Mouse (Mus musculus) lung, embryonic 16.5 days (tissue): ENCODE measurements at regions not wholly inside any gene's neighbourhood (a gene's known extent, or its start where the extent isn't known, plus 50 kb on each side); places are given as distances from the start of the nearest gene placed in this dataset.

Source experiments
- ATAC-seq: fragments of 200-750 bp; cut with Nextera tagmentation; 2 replicates; pipeline ENCODE4 v1.8.0; 2017; ENCODE audit warnings: low read depth, mild to moderate bottlenecking, moderate library complexity
- H3K27ac ChIP-seq: fragments of 300-500 bp; sonication (generic); 2 replicates; pipeline ENCODE4 v1.5.1; 2014; ENCODE audit warnings: mild to moderate bottlenecking, control low read depth, low read length
- H3K27me3 ChIP-seq: fragments of 300-500 bp; sonication (generic); 2 replicates; pipeline ENCODE4 v1.6.1; 2014; ENCODE audit warnings: low read depth, low read length, mixed read lengths; ENCODE audit not compliant: control insufficient read depth, insufficient read depth
- H3K36me3 ChIP-seq: fragments of 300-500 bp; sonication (generic); 2 replicates; pipeline ENCODE4 v1.6.1; 2014; ENCODE audit warnings: low read length; ENCODE audit not compliant: control insufficient read depth, insufficient read depth
- H3K4me1 ChIP-seq: fragments of 300-500 bp; sonication (generic); replicated peaks from 2 replicates; pipeline ENCODE4 v1.6.1; 2014; ENCODE audit warnings: low read length, mixed read lengths; ENCODE audit not compliant: control insufficient read depth, insufficient read depth
- H3K4me2 ChIP-seq: fragments of 300-500 bp; sonication (generic); 2 replicates; pipeline ENCODE4 v1.6.1; 2014; ENCODE audit warnings: low read depth, low read length, control low read depth
- H3K4me3 ChIP-seq: fragments of 300-500 bp; sonication (generic); 2 replicates; pipeline ENCODE4 v1.5.1; 2014; ENCODE audit warnings: mild to moderate bottlenecking, low read length, control low read depth
- H3K9ac ChIP-seq: fragments of 300-500 bp; sonication (generic); 2 replicates; pipeline ENCODE4 v1.6.1; 2014; ENCODE audit warnings: low read length, control low read depth
- H3K9me3 ChIP-seq: fragments of 300-500 bp; sonication (generic); 2 replicates; pipeline ENCODE4 v1.6.1; 2016; ENCODE audit warnings: low read length; ENCODE audit not compliant: control insufficient read depth
- WGBS: fragments of 180-500 bp; shearing (Covaris S2); extraction: QIAGEN DNeasy Blood & Tissue Kit; methylation state at CpG from one replicate; pipeline ENCODE4 v1.1.7; 2014; 5-methylcytosine and 5-hydroxymethylcytosine counted together

DNA sequence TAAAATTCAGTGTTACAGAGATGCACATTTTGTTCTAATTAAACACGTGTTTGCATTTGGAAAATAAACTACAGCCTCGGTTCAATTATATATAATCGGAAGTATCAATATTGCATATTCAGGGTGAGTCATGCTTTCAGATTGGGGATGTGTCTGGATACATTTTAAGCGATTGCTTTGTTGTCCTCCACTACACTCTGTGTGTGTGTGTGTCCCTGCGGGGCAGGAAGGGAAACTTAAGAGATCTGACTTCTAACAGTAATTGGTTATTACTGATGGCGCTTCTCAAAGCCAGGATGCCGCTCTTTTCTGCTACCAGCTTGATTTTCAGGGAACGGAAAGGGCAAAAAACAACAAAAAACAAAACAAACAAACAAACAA lies 409.3 kb downstream of the Rnd3 start:
- Histone ChIP-seq H3K4me2 (no peak overlapping the region), H3K9ac (no peak overlapping the region), H3K36me3 (no peaks in the 10 kb centered on the region), H3K27me3 (no peaks in the 10 kb centered on the region), H3K27ac (no peak overlapping the region), H3K9me3 (no peaks in the 10 kb centered on the region), H3K4me1 (no peaks in the 10 kb centered on the region), H3K4me3 (no peak overlapping the region)
- no peak for ATAC-seq
- WGBS: 87% methylated on average over 8 of the region's 8 CpGs

DNA sequence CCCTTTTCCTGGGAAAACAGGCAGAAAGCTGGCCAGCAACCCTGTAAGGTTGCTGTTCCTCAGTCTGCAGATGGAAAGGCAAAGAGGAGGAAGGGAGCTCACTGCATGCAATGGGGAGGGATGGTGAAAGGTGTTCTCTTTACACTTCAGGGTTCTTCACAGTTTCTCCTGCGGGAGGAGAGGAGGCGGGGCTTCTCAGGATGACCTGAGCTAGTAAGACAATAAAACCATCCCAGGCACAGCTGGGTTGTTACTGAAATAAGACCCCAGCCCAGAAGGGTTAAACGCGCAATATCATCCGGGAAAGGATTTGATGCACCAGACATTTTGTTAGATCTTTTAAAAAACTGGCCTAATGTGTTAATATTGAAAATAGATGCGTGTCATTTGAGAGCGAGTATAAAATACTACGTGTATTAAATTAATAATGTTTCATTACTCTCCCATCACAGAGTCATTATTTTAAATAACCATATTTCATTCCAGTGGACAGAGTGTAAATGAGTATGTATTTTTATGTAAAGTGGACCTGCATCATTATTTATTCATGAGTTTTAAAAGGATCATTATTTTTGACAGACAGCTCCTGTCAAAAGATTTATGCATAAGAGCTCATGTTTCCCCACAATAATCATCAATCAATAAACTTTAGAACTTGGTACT lies 409.8 kb downstream of the Rnd3 start:
- WGBS: 71% methylated on average over 8 of the region's 8 CpGs
- Histone ChIP-seq H3K4me1 (no peaks in the 10 kb centered on the region), H3K4me3 (no peak overlapping the region), H3K36me3 (no peaks in the 10 kb centered on the region), H3K27me3 (no peaks in the 10 kb centered on the region), H3K9ac (no peak overlapping the region), H3K27ac (no peak overlapping the region), H3K4me2 (no peak overlapping the region), H3K9me3 (no peaks in the 10 kb centered on the region)
- ATAC-seq: no peak

DNA sequence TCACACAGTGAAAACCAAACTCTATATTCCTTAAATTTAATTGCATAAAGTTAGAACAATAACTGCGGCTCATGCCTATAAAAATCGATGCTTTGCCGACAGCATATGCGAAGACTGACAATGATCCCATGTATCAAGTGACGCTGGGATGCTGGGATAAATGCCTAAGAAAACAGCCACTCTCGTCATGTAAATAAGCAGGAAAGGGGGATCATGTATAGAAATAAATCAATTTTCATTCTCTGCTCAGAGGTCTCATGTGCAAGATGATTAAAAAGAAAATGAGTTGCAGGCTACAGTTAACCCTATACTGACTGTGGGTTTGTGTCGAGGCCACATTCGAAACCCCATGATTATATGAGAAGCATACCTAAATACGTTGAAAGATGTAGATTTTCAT lies 411.2 kb downstream of the Rnd3 start:
- no peak overlapping the region for H3K4me2 ChIP-seq
- no peaks in the 10 kb centered on the region for H3K27me3 ChIP-seq
- no peak for ATAC-seq
- H3K9me3 ChIP-seq: no peaks in the 10 kb centered on the region
- no peaks in the 10 kb centered on the region for H3K4me1 ChIP-seq
- no peak overlapping the region for H3K27ac ChIP-seq
- 72% methylated on average over 9 of the region's 9 CpGs for WGBS
- no peak overlapping the region for H3K9ac ChIP-seq
- no peaks in the 10 kb centered on the region for H3K36me3 ChIP-seq
- H3K4me3 ChIP-seq: no peak overlapping the region

DNA sequence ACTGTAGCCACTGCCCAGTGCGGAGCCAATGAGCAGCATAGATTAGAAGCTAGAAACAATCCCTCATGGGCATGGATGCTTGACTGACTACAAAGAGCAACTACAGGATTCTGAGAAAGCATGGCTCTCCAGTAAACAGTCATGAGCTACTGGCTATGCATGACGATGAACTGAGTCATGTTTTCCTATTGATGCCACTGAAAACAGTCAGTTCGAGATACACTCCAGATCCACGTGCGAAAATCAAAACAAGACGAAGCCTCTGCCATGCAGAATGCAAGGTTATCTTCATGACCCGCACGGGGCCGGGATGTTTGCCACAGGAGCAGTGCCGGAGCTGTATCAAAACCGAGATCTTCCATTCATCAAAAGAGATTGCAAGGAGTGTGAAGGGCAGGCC lies 413.9 kb downstream of the Rnd3 start:
- WGBS: 51% methylated on average over 11 of the region's 11 CpGs
- no peak overlapping the region for H3K27ac ChIP-seq
- H3K9ac ChIP-seq: no peak overlapping the region
- no peaks in the 10 kb centered on the region for H3K4me1 ChIP-seq
- H3K9me3 ChIP-seq: no peaks in the 10 kb centered on the region
- H3K27me3 ChIP-seq: no peaks in the 10 kb centered on the region
- H3K36me3 ChIP-seq: no peaks in the 10 kb centered on the region
- no peak overlapping the region for H3K4me2 ChIP-seq
- ATAC-seq: no peak
- H3K4me3 ChIP-seq: no peak overlapping the region

DNA sequence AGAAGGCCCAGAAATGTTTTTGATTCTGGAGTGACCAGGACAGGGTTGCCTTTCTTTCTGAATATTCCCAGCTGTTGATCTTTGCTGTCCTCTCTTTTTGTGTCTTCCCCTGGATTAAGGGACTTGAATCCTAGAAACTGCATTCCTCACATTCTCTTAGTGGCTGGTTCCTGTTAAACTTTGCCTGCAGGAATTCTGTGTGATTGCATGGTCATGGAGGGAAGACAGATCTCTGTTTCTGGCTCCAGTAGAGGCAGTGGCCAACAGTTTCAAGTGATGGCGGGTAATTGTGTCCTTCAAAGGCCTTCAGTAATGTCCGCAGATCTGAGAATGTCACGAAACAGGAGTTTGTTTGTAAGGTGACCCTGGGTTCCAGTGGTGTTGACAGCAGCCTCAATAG lies 410.1 kb upstream of the Mmadhc start:
- no peaks in the 10 kb centered on the region for H3K36me3 ChIP-seq
- no peaks in the 10 kb centered on the region for H3K27me3 ChIP-seq
- peaks cover 13% of the 10 kb centered on the region for H3K4me1 ChIP-seq
- H3K9me3 ChIP-seq: no peaks in the 10 kb centered on the region
- peak overlapping the region; percentile 4; the same call in 1 of the 2 replicates for H3K27ac ChIP-seq
- peak; percentile 34 for ATAC-seq
- H3K4me2 ChIP-seq: no peak overlapping the region
- no peak overlapping the region for H3K4me3 ChIP-seq
- no peak overlapping the region for H3K9ac ChIP-seq
- WGBS: 31% methylated on average over 3 of the region's 3 CpGs

DNA sequence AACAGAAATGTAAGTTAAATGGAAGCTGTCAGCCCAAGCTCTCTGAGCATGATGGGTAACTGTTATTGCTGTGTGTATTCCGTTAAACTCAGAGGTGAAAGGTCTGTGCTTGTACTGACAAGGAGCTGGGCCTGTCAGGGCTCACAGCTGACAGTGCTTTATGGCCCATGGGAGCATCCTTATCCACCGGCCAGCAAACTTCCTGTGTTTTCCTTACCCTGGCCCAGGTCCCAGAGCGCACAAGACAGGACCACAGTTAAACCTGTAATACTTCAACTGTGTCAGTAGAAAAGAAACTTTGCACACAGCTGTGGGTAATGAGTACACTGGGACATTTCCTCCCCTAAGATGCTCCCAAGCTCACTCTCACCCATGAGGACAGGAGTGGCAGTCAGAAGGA lies 407.7 kb upstream of the Mmadhc start:
- no peaks in the 10 kb centered on the region for H3K27me3 ChIP-seq
- H3K9me3 ChIP-seq: no peaks in the 10 kb centered on the region
- peak; percentile 66 for ATAC-seq
- peaks cover 24% of the 10 kb centered on the region for H3K4me1 ChIP-seq
- H3K36me3 ChIP-seq: no peaks in the 10 kb centered on the region
- H3K9ac ChIP-seq: no peak overlapping the region
- 23% methylated on average over 3 of the region's 3 CpGs for WGBS
- no peak overlapping the region for H3K4me2 ChIP-seq
- no peak overlapping the region for H3K4me3 ChIP-seq
- peak overlapping the region; percentile 30; the same call in 1 of the 2 replicates for H3K27ac ChIP-seq

DNA sequence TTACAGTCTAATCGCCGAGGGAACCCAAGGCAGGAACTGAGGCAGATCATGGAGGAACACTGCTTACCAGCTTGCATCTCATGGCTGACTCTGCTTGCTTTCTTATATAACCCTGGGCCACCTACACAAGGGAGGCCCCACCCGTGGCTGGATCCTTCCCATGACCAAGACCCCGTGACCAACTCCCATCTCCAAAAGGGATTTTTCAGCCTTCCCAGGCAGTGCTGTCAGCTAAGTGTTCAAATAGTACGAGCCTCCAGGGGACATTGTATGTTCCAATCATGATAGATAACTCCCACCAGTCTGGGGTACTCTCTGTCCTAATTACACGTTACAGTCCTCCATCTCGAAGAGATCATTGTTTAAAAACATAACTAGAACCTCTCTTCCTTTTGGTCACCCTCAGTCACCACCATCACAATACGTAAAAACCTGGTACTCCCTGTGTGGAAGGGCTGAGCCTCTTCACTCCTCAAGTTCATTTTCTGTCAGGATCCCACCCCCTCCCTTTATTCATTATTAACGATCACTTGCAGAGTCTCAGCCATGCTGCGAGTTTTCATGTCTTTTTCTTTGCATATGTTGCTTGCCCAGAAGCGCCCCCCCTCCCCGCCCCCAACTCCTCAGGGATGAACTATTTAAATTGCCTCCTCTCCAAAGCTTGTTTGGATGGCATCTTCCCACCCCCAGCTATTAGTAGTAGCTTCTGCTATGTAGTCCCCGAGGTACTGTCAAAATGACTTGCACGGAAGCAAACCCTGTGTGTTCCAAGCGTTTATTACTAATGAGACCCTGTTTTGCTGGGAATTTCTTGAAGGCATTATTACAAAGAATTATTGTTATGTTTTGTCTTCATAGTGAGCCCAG lies 406.2 kb upstream of the Mmadhc start:
- H3K9me3 ChIP-seq: no peaks in the 10 kb centered on the region
- H3K9ac ChIP-seq: no peak overlapping the region
- H3K4me2 ChIP-seq: no peak overlapping the region
- peaks cover 32% of the 10 kb centered on the region for H3K4me1 ChIP-seq
- no peak for ATAC-seq
- 88% methylated on average over 15 of the region's 15 CpGs for WGBS
- no peak overlapping the region for H3K4me3 ChIP-seq
- H3K27me3 ChIP-seq: no peaks in the 10 kb centered on the region
- H3K36me3 ChIP-seq: no peaks in the 10 kb centered on the region
- no peak overlapping the region for H3K27ac ChIP-seq

DNA sequence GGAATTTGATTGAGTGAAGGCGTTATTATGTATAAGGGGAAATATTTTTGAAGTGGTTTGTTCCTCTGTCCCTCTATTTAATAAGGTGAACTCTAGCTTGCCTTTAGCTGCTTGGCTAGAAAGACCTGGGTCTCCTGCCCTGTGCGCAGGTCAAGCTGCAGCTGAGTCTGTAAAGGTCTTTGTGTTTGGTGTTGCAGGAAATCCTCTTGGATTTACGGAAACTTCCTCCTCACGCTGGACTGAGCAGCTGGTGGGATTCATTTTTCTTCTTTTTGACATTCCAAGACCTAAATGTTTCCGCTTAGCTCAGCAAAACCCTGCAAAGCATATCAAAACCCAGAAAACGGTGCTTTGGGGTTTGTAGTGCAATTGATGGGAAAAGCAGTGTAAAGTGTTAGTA lies 402.2 kb upstream of the Mmadhc start:
- Histone ChIP-seq H3K4me2 (no peak overlapping the region), H3K36me3 (no peaks in the 10 kb centered on the region), H3K9ac (no peak overlapping the region), H3K4me1 (peaks cover 22% of the 10 kb centered on the region), H3K9me3 (no peaks in the 10 kb centered on the region), H3K4me3 (no peak overlapping the region), H3K27me3 (no peaks in the 10 kb centered on the region), H3K27ac (no peak overlapping the region)
- WGBS: 34% methylated on average over 6 of the region's 6 CpGs
- peak; percentile 69; the same call in 1 of the 2 replicates for ATAC-seq

DNA sequence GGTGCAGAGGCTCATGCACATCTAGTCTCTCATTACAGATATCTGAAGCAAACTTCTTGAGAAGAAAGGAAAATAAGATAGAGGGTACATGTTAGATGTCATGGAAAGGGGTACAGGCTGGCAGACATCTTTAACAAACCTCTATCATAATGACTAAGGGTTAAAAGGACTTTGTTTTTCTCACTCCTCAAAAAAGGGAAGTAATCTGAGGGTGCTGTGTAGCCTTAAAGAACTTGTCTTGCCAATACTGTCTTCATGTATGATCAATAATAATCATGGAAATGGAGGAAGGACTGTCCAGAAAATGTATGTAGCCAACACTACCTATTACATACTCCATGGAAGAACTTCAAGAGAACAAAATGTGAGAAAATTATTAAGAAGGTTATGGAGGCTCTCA lies 400.0 kb upstream of the Mmadhc start:
- no peaks in the 10 kb centered on the region for H3K36me3 ChIP-seq
- no peak for ATAC-seq
- H3K27me3 ChIP-seq: no peaks in the 10 kb centered on the region
- H3K4me2 ChIP-seq: no peak overlapping the region
- H3K9ac ChIP-seq: no peak overlapping the region
- no peak overlapping the region for H3K4me3 ChIP-seq
- no peak overlapping the region for H3K27ac ChIP-seq
- peaks cover 19% of the 10 kb centered on the region for H3K4me1 ChIP-seq
- no peaks in the 10 kb centered on the region for H3K9me3 ChIP-seq
